Mouse (Mus musculus) lung, postnatal 0 days (tissue): ENCODE data around the gene Asic1.

Experiments
- CTCF ChIP-seq: IDR thresholded peaks from 2 replicates; pipeline ENCODE4 v1.5.1; 2016; ENCODE audit warnings: antibody characterized with exemption, mild to moderate bottlenecking
- EP300 ChIP-seq: IDR thresholded peaks from 2 replicates; pipeline ENCODE4 v1.6.1; 2016; ENCODE audit warnings: antibody characterized with exemption, mild to moderate bottlenecking, control low read depth

DNA sequence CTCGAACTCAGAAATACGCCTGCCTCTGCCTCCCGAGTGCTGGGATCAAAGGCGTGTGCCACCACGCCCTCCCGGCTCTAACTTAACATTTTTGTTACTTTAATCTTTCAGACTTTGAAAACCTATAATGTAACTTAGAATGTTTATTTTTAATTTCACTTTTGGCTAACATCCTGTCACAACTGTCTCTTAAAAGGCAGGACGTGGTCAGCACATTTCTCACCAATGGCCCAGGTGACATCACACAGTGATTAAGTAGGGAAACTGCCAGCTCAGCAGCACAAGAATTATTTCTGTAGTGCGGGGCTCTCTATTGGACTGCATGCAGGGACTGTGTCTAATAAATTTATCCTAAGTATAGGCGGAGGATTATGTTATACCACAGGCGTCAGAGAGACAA, 26.3 kb upstream of the Asic1 start:
- TF ChIP-seq CTCF (no peak), EP300 (no peak)
